Mouse (Mus musculus): Measurements from ENCODE around the gene Ell2. TPM values are rescaled to one million over a fixed set of nuclear protein-coding genes. Genes with fewer than 3 reads are reported as not detected.
A peak's percentile ranks its signal among the peaks of the same experiment; 100 is the strongest.

Gene Ell2
- polyA plus RNA-seq, 1 experiment from 2014 or later = 1.1 TPM

DNA sequence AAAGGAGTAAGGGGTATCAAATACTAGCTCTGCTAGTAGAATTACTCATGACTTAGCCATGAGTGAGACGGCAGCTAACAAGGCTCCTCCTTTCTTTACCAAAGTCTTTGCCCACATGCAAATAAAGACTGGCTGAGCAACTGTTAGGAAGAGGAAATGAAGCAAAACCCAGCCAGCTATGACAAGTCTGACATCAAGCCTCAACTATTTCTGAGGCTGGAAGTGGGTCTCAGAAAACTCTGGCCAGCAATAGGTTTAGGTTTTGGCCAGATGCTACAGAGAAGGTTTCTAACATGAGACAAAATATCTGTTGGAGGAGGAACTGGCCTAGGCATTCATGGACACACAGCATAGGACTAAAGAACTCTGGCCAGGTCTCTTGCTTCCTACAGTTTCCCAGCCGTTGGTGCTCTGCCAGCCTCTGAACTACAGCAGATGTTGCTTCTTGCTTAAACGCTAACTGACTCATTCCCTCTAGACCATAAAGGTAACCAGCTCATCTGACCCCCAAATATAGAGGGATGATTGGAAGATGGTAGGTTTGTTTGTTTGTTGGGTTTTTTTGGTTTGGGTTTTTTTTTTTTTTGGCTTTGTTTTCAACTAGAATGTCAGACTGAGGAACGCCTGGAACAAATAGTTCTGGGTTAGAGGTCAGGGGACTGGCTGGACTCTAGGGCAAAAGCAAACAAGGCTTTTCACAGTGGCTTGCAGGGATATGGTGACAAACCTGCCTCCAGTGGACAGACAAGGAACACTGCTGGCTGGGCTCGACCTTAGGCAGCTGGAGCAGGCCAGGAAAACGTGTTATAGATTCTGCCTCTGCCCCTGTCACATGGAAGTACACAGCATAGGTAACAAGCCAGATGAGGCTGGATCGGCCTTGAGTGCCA is 92.1 kb downstream of the Ell2 start:
- Histone ChIP-seq H3K9me3 (ENCODE audit: control insufficient read depth, low read length) (no peaks in the 10 kb centered on the region), H3K9ac (replicated peaks; ENCODE audit: low read length) (no peak overlapping the region), H3K4me3 (replicated peaks; ENCODE audit: low read depth, low read length) (no peak overlapping the region), H3K27me3 (ENCODE audit: control insufficient read depth, insufficient read depth, low read length) (no peaks in the 10 kb centered on the region), H3K4me2 (ENCODE audit: low read length) (no peak overlapping the region), H3K36me3 (ENCODE audit: control insufficient read depth, insufficient read depth, low read length) (no peaks in the 10 kb centered on the region), H3K4me1 (ENCODE audit: control insufficient read depth, insufficient read depth, low read length) (no peaks in the 10 kb centered on the region), H3K27ac (replicated peaks; ENCODE audit: low read depth, low read length) (no peak overlapping the region)
- no peak for ATAC-seq (ENCODE audit: low FRiP score, low TSS enrichment)
- no peak for DNase-seq
- WGBS = 79% methylated on average over 7 of the region's 7 CpGs

GRCm38 (mm10) chr13:75799421-75799820 is 92.9 kb downstream of the Ell2 start:
- Histone ChIP-seq H3K36me3 (ENCODE audit: control insufficient read depth, insufficient read depth, low read length) (no peaks in the 10 kb centered on the region), H3K27ac (replicated peaks; ENCODE audit: low read depth, low read length) (no peak overlapping the region), H3K4me3 (replicated peaks; ENCODE audit: low read depth, low read length) (no peak overlapping the region), H3K4me2 (ENCODE audit: low read length) (no peak overlapping the region), H3K27me3 (ENCODE audit: control insufficient read depth, insufficient read depth, low read length) (no peaks in the 10 kb centered on the region), H3K4me1 (ENCODE audit: control insufficient read depth, insufficient read depth, low read length) (no peaks in the 10 kb centered on the region), H3K9ac (replicated peaks; ENCODE audit: low read length) (no peak overlapping the region), H3K9me3 (ENCODE audit: control insufficient read depth, low read length) (no peaks in the 10 kb centered on the region)
- no peak for ATAC-seq (ENCODE audit: low FRiP score, low TSS enrichment)
- 91% methylated on average over 3 of the region's 3 CpGs for WGBS
- peak; percentile 11 for DNase-seq

- Histone ChIP-seq H3K4me2 (ENCODE audit: low read length) (no peak overlapping the region), H3K4me1 (ENCODE audit: control insufficient read depth, insufficient read depth, low read length) (no peaks in the 10 kb centered on the region), H3K9me3 (ENCODE audit: control insufficient read depth, low read length) (no peaks in the 10 kb centered on the region), H3K4me3 (replicated peaks; ENCODE audit: low read depth, low read length) (no peak overlapping the region), H3K36me3 (ENCODE audit: control insufficient read depth, insufficient read depth, low read length) (no peaks in the 10 kb centered on the region), H3K27ac (replicated peaks; ENCODE audit: low read depth, low read length) (no peak overlapping the region), H3K27me3 (ENCODE audit: control insufficient read depth, insufficient read depth, low read length) (no peaks in the 10 kb centered on the region), H3K9ac (replicated peaks; ENCODE audit: low read length) (no peak overlapping the region)
- WGBS = 83% methylated on average over 1 of the region's 1 CpGs
- ATAC-seq (ENCODE audit: low FRiP score, low TSS enrichment) (no peak), DNase-seq (no peak)
Measured at GRCm38 (mm10) chr13:75807969-75808368, 101.4 kb downstream of the Ell2 start.

DNA sequence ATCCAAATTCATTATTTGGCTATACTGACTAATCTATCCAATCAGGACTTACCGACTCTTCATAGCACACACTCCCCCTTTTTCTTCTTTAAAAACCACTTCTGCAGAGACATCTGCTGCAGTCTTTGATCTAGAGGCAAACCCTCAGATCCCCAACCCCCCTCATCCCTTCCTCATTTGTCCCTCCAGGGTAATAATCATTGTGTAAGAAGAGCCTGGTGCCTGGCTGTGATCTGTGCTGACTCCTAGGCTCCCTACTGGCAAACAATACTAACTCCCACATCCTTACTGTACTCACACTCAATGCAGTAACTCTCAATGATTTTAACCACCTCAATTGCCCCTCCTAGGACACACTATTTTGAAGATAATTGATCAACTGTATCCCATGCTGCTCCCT is 103.4 kb downstream of the Ell2 start:
- Histone ChIP-seq H3K27me3 (ENCODE audit: control insufficient read depth, insufficient read depth, low read length) (no peaks in the 10 kb centered on the region), H3K27ac (replicated peaks; ENCODE audit: low read depth, low read length) (no peak overlapping the region), H3K4me3 (replicated peaks; ENCODE audit: low read depth, low read length) (no peak overlapping the region), H3K9ac (replicated peaks; ENCODE audit: low read length) (no peak overlapping the region), H3K9me3 (ENCODE audit: control insufficient read depth, low read length) (no peaks in the 10 kb centered on the region), H3K36me3 (ENCODE audit: control insufficient read depth, insufficient read depth, low read length) (no peaks in the 10 kb centered on the region), H3K4me1 (ENCODE audit: control insufficient read depth, insufficient read depth, low read length) (no peaks in the 10 kb centered on the region), H3K4me2 (ENCODE audit: low read length) (no peak overlapping the region)
- ATAC-seq (ENCODE audit: low FRiP score, low TSS enrichment) (no peak), DNase-seq (no peak)
- WGBS = 91% methylated on average over 1 of the region's 1 CpGs

DNA sequence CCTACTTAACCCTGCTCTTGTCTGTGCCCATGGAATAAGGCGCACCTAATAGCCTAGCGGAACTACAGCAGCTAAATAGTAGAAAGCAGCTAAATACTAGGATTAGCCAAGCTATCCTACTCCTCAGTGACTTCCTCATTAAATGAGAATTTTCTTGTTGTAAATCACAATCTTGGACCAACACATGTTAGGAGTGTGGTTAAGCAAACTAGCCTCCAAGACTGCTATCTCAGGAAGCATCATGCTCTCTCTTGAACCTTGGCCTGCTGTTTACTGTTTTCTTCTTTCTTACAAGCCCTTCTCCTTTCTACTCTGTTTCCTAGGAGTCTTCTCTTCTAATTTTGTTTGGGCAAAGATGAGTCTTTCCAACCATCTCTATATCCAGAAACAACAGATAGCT is 110.6 kb downstream of the Ell2 start:
- no peaks in the 10 kb centered on the region for H3K9me3 ChIP-seq (ENCODE audit: control insufficient read depth, low read length)
- no peak overlapping the region for H3K27ac ChIP-seq (replicated peaks; ENCODE audit: low read depth, low read length)
- ATAC-seq (ENCODE audit: low FRiP score, low TSS enrichment) (no peak), DNase-seq (no peak)
- H3K9ac ChIP-seq (replicated peaks; ENCODE audit: low read length) = no peak overlapping the region
- no peaks in the 10 kb centered on the region for H3K27me3 ChIP-seq (ENCODE audit: control insufficient read depth, insufficient read depth, low read length)
- no peak overlapping the region for H3K4me2 ChIP-seq (ENCODE audit: low read length)
- H3K36me3 ChIP-seq (ENCODE audit: control insufficient read depth, insufficient read depth, low read length) = no peaks in the 10 kb centered on the region
- H3K4me1 ChIP-seq (ENCODE audit: control insufficient read depth, insufficient read depth, low read length) = no peaks in the 10 kb centered on the region; the same call in 1 of the 2 replicates
- 94% methylated on average over 2 of the region's 2 CpGs for WGBS
- no peak overlapping the region for H3K4me3 ChIP-seq (replicated peaks; ENCODE audit: low read depth, low read length)

- peak; percentile 41 for DNase-seq
- no peaks in the 10 kb centered on the region for H3K27me3 ChIP-seq (ENCODE audit: control insufficient read depth, insufficient read depth, low read length)
- no peaks in the 10 kb centered on the region for H3K36me3 ChIP-seq (ENCODE audit: control insufficient read depth, insufficient read depth, low read length)
- no peak overlapping the region for H3K4me2 ChIP-seq (ENCODE audit: low read length)
- no peak overlapping the region for H3K9ac ChIP-seq (replicated peaks; ENCODE audit: low read length)
- no peak overlapping the region for H3K4me3 ChIP-seq (replicated peaks; ENCODE audit: low read depth, low read length)
- H3K4me1 ChIP-seq (ENCODE audit: control insufficient read depth, insufficient read depth, low read length) = no peaks in the 10 kb centered on the region; the same call in 1 of the 2 replicates
- 9% methylated on average over 3 of the region's 3 CpGs for WGBS
- H3K9me3 ChIP-seq (ENCODE audit: control insufficient read depth, low read length) = no peaks in the 10 kb centered on the region
- ATAC-seq (ENCODE audit: low FRiP score, low TSS enrichment) = peak; percentile 43; the same call in 1 of the 2 replicates
- H3K27ac ChIP-seq (replicated peaks; ENCODE audit: low read depth, low read length) = 0 out of 2 replicates have a peak overlapping the region, but pooled peaks have one; percentile 13
Measured at GRCm38 (mm10) chr13:75818486-75818885, 111.9 kb downstream of the Ell2 start.

GRCm38 (mm10) chr13:75818945-75819706 is 112.6 kb downstream of the Ell2 start:
- Histone ChIP-seq H3K9ac (replicated peaks; ENCODE audit: low read length) (no peak overlapping the region), H3K4me2 (ENCODE audit: low read length) (no peak overlapping the region), H3K4me1 (ENCODE audit: control insufficient read depth, insufficient read depth, low read length) (no peaks in the 10 kb centered on the region; the same call in 1 of the 2 replicates), H3K27ac (replicated peaks; ENCODE audit: low read depth, low read length) (0 out of 2 replicates have a peak overlapping the region, but pooled peaks have one; percentile 20), H3K27me3 (ENCODE audit: control insufficient read depth, insufficient read depth, low read length) (no peaks in the 10 kb centered on the region), H3K9me3 (ENCODE audit: control insufficient read depth, low read length) (no peaks in the 10 kb centered on the region), H3K36me3 (ENCODE audit: control insufficient read depth, insufficient read depth, low read length) (no peaks in the 10 kb centered on the region), H3K4me3 (replicated peaks; ENCODE audit: low read depth, low read length) (no peak overlapping the region)
- DNase-seq (peak; percentile 2), ATAC-seq (ENCODE audit: low FRiP score, low TSS enrichment) (peak; percentile 46; the same call in 1 of the 2 replicates)
- 58% methylated on average over 3 of the region's 3 CpGs for WGBS

GRCm38 (mm10) chr13:75819898-75820297 is 113.3 kb downstream of the Ell2 start:
- Histone ChIP-seq H3K9ac (replicated peaks; ENCODE audit: low read length) (no peak overlapping the region), H3K27me3 (ENCODE audit: control insufficient read depth, insufficient read depth, low read length) (no peaks in the 10 kb centered on the region), H3K9me3 (ENCODE audit: control insufficient read depth, low read length) (no peaks in the 10 kb centered on the region), H3K36me3 (ENCODE audit: control insufficient read depth, insufficient read depth, low read length) (no peaks in the 10 kb centered on the region), H3K27ac (replicated peaks; ENCODE audit: low read depth, low read length) (no peak overlapping the region), H3K4me3 (replicated peaks; ENCODE audit: low read depth, low read length) (no peak overlapping the region), H3K4me1 (ENCODE audit: control insufficient read depth, insufficient read depth, low read length) (no peaks in the 10 kb centered on the region; the same call in 1 of the 2 replicates), H3K4me2 (ENCODE audit: low read length) (no peak overlapping the region)
- ATAC-seq (ENCODE audit: low FRiP score, low TSS enrichment) (no peak), DNase-seq (no peak)

Measured in midbrain, embryonic 14.5 days (tissue).